Mouse (Mus musculus): ENCODE measurements at regions not wholly inside any gene's neighbourhood (a gene's known extent, or its start where the extent isn't known, plus 50 kb on each side); places are given as distances from the start of the nearest gene placed in this dataset.

DNA sequence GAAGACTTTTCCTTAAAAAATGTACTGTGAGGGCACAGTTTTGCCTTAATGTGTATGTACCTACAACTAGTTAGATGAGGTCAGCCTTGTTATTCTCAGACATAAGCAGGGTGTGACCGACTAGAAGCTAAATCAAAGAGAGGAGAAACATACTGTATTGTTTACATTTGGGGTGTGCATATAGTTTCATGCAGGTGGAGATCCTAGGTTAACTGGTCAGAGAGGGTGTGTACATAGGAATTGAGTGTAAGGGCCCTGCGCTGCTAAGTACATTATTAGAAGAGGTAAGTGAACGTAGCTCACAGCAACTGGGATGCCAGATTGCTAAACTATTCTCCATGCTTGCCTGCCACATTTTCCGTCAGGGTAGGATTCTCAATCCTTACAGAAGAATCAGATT, 180.6 kb upstream of the Arrdc4 start:
- no peaks in the 10 kb centered on the region for H3K9me3 ChIP-seq (replicated peaks)
- no peak overlapping the region for H3K4me2 ChIP-seq (replicated peaks)
- no peaks in the 10 kb centered on the region for H3K27me3 ChIP-seq
- no peak overlapping the region for H3K4me3 ChIP-seq
- H3K9ac ChIP-seq: no peak overlapping the region
- WGBS: 91% methylated on average over 4 of the region's 4 CpGs
- peaks cover 4% of the 10 kb centered on the region for H3K4me1 ChIP-seq
- no peak overlapping the region for H3K27ac ChIP-seq
- H3K36me3 ChIP-seq: no peaks in the 10 kb centered on the region
- no peak for ATAC-seq (ENCODE audit: low FRiP score)

DNA sequence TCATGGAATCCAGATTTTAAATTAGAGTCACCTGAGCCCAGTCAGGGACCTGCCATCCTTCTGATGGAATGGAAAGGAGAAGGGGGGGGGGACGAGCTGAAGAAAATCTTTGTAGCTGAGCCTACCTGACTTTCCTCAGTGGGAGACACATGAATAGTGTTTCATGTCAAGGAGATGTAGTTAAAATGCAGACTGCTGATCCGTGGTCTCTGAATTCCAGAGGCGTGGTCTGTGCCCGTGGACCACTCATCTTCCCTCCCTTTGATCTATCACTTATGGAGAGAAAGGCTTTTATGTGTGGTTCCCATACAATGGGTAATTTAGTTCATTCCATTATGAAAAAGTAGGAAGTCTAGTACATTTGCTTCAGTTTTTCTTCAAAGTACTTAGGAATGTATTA, 176.6 kb upstream of the Arrdc4 start:
- peaks cover 3% of the 10 kb centered on the region for H3K4me1 ChIP-seq
- H3K9me3 ChIP-seq (replicated peaks): no peaks in the 10 kb centered on the region
- no peak overlapping the region for H3K4me2 ChIP-seq (replicated peaks)
- WGBS: 59% methylated on average over 4 of the region's 4 CpGs
- no peaks in the 10 kb centered on the region for H3K36me3 ChIP-seq
- no peak overlapping the region for H3K27ac ChIP-seq
- H3K4me3 ChIP-seq: no peak overlapping the region
- no peaks in the 10 kb centered on the region for H3K27me3 ChIP-seq
- ATAC-seq (ENCODE audit: low FRiP score): no peak
- H3K9ac ChIP-seq: no peak overlapping the region

DNA sequence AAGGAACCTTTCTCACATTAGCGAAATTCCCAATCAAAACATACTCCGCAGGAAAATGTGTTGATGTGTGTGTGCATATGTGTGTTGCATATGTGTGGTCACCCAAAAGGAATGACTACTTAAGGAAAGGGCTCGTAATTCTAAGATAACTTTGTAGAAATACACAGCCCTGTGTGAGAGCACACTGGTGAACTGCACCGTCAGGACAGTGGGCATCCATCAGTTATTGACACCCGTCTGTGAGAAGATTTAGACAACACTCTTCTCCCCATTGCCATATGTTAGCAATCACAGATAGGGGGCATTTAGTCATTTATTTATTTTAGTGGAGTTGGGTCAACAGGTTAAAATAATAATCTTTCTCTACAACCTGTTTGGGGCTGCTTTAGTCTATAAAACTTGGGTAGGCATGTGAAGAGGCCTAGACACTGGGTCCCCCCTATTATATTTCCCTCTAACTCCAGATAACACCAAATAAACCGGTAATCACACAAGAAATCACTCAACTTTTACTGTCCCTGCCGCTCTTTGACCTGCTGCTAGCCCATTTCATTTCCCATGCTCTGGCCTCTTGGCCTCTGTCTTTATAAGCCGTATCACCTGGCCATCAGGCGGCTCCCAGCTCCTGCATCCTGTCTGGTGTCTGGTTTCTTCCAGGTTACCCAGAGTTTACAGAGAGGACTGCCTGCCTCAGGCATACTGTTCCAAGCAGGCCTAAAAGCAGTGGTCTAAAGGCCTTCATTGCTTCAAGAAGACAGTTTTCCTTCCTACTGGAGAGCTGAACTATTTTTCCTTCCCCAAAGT, 169.8 kb upstream of the Arrdc4 start:
- no peak overlapping the region for H3K9ac ChIP-seq
- H3K9me3 ChIP-seq (replicated peaks): no peaks in the 10 kb centered on the region
- no peaks in the 10 kb centered on the region for H3K36me3 ChIP-seq
- no peaks in the 10 kb centered on the region for H3K4me1 ChIP-seq
- no peak overlapping the region for H3K4me3 ChIP-seq
- no peak overlapping the region for H3K4me2 ChIP-seq (replicated peaks)
- H3K27me3 ChIP-seq: no peaks in the 10 kb centered on the region
- WGBS: 68% methylated on average over 9 of the region's 9 CpGs
- no peak overlapping the region for H3K27ac ChIP-seq
- ATAC-seq (ENCODE audit: low FRiP score): no peak

DNA sequence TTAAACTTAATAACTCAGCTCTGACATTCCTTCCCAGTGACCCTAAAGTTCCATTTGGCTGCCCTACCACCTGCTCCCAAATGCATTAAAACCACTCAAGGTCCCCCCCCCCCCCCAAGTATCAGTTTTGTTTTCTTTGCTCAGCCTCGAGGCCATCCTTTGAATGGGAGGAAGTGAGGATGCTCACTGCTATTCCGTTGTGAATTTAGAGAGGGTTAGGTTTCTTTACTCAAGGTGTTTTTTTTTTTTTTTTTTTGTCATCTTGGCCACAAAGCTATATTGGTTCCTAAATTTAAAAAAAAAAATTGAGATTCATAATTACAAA, 168.8 kb upstream of the Arrdc4 start:
- no peaks in the 10 kb centered on the region for H3K27me3 ChIP-seq
- H3K4me3 ChIP-seq: no peak overlapping the region
- 36% methylated on average over 2 of the region's 2 CpGs for WGBS
- ATAC-seq (ENCODE audit: low FRiP score): no peak
- no peaks in the 10 kb centered on the region for H3K9me3 ChIP-seq (replicated peaks)
- no peak overlapping the region for H3K4me2 ChIP-seq (replicated peaks)
- H3K9ac ChIP-seq: no peak overlapping the region
- H3K4me1 ChIP-seq: no peaks in the 10 kb centered on the region
- H3K27ac ChIP-seq: no peak overlapping the region
- H3K36me3 ChIP-seq: no peaks in the 10 kb centered on the region

DNA sequence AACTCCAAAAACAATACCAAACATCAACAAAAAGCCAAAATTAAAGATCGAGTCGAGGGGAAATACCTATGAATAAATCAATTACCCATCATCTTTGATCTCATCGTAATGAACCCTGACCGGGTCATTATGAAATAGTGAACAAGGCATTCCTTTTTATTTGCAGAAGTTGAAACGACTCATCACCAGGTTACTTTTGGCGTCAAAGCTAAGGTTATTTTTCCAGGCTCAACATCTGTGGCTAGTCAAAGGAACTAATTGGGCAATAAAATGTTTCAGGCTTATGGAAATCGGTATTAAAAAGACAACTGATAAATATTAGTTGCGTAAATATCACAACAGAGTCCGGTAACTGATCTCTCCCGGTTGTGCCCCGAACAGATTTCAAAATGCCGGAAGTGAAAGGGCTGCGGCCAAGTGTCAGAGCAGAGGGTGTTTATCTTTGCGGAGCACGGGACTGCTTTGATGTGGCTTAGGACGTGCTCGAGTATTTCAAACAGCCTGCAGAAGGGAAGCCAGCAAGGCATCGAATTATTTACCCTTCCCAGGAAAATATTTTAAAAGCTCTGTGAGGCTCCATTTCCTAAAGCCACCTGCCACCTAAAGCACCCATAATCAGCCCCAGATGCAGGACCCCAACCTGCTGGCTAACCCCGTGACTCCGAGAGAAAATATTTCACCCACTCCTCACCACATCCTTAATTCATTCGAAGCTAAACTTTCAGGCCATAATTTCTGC, 168.3 kb upstream of the Arrdc4 start:
- H3K27me3 ChIP-seq: no peaks in the 10 kb centered on the region
- H3K9ac ChIP-seq: no peak overlapping the region
- H3K4me3 ChIP-seq: no peak overlapping the region
- H3K4me2 ChIP-seq (replicated peaks): 0 out of 2 replicates have a peak overlapping the region, but pooled peaks have one; percentile 13
- no peak for ATAC-seq (ENCODE audit: low FRiP score)
- H3K27ac ChIP-seq: no peak overlapping the region
- no peaks in the 10 kb centered on the region for H3K9me3 ChIP-seq (replicated peaks)
- WGBS: 65% methylated on average over 21 of the region's 21 CpGs
- no peaks in the 10 kb centered on the region for H3K4me1 ChIP-seq
- no peaks in the 10 kb centered on the region for H3K36me3 ChIP-seq

DNA sequence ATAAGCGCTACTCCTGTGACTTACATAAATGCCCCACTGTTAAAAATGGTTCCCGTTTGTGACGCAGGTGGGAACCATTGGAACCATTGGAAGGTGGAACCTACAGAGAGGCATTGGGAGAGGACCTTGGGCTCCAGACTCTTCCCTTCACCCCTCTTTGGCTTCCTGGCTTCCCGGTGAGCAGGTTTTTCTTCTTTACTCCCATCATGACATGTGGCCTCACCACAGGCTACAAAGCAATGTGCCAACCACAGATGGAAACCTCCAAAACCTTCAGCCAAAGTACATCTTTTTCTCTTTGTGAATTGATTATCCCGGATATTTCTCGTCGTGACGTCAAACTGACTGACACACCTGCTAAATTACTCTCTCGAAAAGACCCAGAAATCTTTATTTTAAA, 166.9 kb upstream of the Arrdc4 start:
- Histone ChIP-seq H3K27ac (no peak overlapping the region), H3K4me2 (replicated peaks) (no peak overlapping the region), H3K9ac (no peak overlapping the region), H3K27me3 (no peaks in the 10 kb centered on the region), H3K4me3 (no peak overlapping the region), H3K9me3 (replicated peaks) (no peaks in the 10 kb centered on the region), H3K4me1 (no peaks in the 10 kb centered on the region), H3K36me3 (no peaks in the 10 kb centered on the region)
- ATAC-seq (ENCODE audit: low FRiP score): no peak
- 85% methylated on average over 9 of the region's 9 CpGs for WGBS

DNA sequence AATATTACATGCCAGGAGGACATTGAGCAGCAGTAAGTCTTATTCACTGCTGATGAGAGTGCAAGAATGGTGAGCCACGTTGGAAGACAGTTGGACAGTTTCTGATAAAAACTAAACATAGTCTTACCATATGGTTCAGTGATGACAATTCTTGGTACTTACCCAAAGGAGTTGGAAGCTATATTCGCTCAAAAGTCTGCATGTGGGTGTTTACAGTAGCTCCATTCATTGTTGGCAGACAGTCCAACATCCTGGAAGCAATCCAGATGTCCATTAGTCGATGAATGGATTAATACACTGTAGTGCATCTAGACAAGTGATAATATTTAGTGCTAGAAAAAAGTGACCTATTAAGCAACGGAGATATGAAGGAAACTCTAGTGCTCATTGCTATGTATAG, 165.3 kb upstream of the Arrdc4 start:
- H3K27ac ChIP-seq: no peak overlapping the region
- H3K4me3 ChIP-seq: no peak overlapping the region
- H3K4me1 ChIP-seq: no peaks in the 10 kb centered on the region
- 86% methylated on average over 4 of the region's 4 CpGs for WGBS
- H3K27me3 ChIP-seq: no peaks in the 10 kb centered on the region
- no peaks in the 10 kb centered on the region for H3K36me3 ChIP-seq
- ATAC-seq (ENCODE audit: low FRiP score): no peak
- no peaks in the 10 kb centered on the region for H3K9me3 ChIP-seq (replicated peaks)
- H3K4me2 ChIP-seq (replicated peaks): no peak overlapping the region
- no peak overlapping the region for H3K9ac ChIP-seq

DNA sequence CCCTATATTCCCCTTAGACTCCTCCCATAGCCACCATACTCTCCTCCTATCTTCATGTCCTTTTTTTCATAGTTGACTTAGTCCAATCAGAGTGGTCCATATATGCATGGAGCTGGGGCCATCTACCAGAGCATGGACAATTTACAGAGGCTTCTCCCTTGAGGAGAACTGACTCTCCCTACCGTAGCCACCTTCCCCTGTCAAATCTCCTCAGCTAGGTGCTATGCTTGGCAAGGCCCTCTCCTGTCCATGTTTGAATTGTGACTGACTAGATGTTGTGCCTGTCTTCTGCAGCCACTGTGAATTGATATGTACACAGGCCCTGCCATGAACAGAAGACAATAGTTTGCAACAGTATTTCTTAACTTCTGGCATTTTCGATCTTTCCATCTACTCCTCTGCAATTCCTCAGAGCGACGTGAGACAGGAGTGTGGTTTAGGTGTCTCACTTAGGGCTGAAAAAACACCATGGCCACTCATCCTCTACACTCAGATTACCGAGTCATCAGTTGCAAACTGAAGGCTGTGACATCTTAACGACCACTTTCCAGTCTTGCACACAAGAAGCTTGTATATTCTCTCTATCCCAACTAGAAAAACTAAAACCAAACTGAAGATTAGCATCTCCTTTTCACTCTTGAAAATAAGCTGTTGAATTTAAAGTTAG, 163.1 kb upstream of the Arrdc4 start:
- H3K9me3 ChIP-seq (replicated peaks): no peaks in the 10 kb centered on the region
- H3K36me3 ChIP-seq: no peaks in the 10 kb centered on the region
- WGBS: 85% methylated on average over 6 of the region's 6 CpGs
- H3K27me3 ChIP-seq: no peaks in the 10 kb centered on the region
- ATAC-seq (ENCODE audit: low FRiP score): no peak
- no peak overlapping the region for H3K4me3 ChIP-seq
- 0 out of 2 replicates have a peak, but pooled peaks cover 3% of the 10 kb centered on the region for H3K4me1 ChIP-seq
- H3K27ac ChIP-seq: no peak overlapping the region
- H3K9ac ChIP-seq: no peak overlapping the region
- H3K4me2 ChIP-seq (replicated peaks): no peak overlapping the region

DNA sequence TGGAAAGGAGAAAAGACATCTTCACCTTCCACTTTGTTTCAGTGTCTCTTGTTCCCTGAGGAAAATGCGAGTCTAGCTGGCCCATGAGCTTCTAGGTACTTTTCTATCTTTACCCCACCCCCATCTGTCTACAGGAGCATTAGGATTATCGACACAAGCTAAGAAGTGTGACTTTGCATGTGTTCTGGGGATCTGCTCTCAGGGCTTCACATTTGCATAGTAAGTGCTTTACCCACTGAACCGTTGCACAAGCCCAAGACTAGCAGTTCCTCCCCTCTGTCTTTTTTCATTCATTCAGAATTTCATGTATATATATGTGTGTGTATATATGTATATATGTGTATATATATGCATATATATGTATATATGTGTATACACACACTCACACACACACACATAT, 162.5 kb upstream of the Arrdc4 start:
- Histone ChIP-seq H3K4me3 (no peak overlapping the region), H3K4me2 (replicated peaks) (no peak overlapping the region), H3K27ac (no peak overlapping the region), H3K4me1 (0 out of 2 replicates have a peak, but pooled peaks cover 3% of the 10 kb centered on the region), H3K9ac (no peak overlapping the region), H3K36me3 (no peaks in the 10 kb centered on the region), H3K27me3 (no peaks in the 10 kb centered on the region), H3K9me3 (replicated peaks) (no peaks in the 10 kb centered on the region)
- no peak for ATAC-seq (ENCODE audit: low FRiP score)
- 67% methylated on average over 3 of the region's 3 CpGs for WGBS

DNA sequence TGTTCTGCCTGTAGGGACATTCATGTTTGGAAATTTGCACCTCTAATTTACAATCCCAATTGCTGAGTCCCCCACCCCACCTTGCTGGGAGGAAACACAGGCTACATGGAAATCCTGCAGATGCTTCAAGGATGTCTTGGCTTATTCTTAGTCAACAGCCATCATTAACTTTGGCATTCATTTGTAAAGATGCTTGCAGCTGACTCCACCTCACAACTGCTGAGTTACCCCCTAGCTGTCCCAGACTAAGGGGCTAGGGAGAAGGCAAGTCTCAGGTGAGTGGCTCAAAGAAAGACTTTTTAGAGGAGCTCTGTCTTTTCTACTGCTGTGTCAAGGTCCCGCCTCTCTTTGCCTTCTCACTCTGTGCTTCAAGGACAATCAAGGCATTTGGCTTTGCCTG, 160.7 kb upstream of the Arrdc4 start:
- H3K27me3 ChIP-seq: no peaks in the 10 kb centered on the region; the same call in 1 of the 2 replicates
- H3K36me3 ChIP-seq: no peaks in the 10 kb centered on the region
- no peak for ATAC-seq (ENCODE audit: low FRiP score)
- 0 out of 2 replicates have a peak, but pooled peaks cover 3% of the 10 kb centered on the region for H3K4me1 ChIP-seq
- no peak overlapping the region for H3K4me3 ChIP-seq
- H3K9me3 ChIP-seq (replicated peaks): no peaks in the 10 kb centered on the region
- no peak overlapping the region for H3K4me2 ChIP-seq (replicated peaks)
- 100% methylated on average over 1 of the region's 1 CpGs for WGBS
- no peak overlapping the region for H3K9ac ChIP-seq
- H3K27ac ChIP-seq: no peak overlapping the region

DNA sequence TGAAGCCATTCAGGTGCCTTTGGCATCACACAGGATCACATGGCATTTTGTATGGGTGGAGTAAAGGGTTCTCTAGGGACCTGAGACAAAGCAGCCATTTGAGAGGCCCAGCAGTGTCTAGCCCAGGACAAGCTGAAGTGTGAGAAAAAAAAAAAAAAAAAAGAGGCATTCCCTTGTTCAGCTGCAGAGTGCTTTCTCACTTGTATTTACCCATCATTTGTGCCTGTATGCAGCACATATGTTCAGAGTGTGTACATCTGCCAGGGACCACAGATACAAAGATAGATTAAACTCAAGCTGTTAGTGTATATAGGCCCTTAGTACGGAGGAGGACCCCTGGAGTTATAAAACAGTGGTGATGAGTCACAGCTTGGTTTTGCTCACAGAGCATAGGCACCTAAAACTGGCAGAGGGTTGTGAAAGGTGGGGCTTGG, 159.4 kb upstream of the Arrdc4 start:
- Histone ChIP-seq H3K4me3 (no peak overlapping the region), H3K4me2 (replicated peaks) (no peak overlapping the region), H3K27me3 (no peaks in the 10 kb centered on the region; the same call in 1 of the 2 replicates), H3K36me3 (no peaks in the 10 kb centered on the region), H3K9ac (no peak overlapping the region), H3K4me1 (0 out of 2 replicates have a peak, but pooled peaks cover 3% of the 10 kb centered on the region), H3K9me3 (replicated peaks) (no peaks in the 10 kb centered on the region), H3K27ac (peak overlapping the region; percentile 23; the same call in 1 of the 2 replicates)
- peak; percentile 71 for ATAC-seq (ENCODE audit: low FRiP score)
- WGBS: 50% methylated on average over 1 of the region's 1 CpGs

DNA sequence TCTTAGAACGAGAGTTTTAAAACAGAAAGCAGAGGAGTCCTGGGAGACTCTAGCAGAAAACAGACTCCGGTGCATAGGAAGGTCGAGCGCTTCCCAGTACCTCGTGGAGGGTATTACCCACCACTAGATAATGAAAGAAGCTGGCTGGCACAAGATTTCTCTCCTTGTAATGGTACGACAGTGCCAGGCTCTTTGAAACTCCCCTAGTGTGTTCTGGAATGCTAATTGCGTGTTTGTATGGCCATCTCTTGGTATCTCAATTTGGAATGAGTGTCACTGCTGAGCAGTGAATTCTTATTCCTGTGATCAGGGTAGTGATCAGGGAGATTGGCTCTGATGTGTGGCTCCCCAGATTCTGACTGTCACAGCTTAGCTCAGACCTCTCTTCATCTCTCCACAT, 158.8 kb upstream of the Arrdc4 start:
- no peak overlapping the region for H3K4me3 ChIP-seq
- no peak overlapping the region for H3K27ac ChIP-seq

More for the DNA sequence above, 158.8 kb upstream of the Arrdc4 start:
- H3K9me3 ChIP-seq (replicated peaks): no peaks in the 10 kb centered on the region
- WGBS: 84% methylated on average over 7 of the region's 7 CpGs
- no peaks in the 10 kb centered on the region; the same call in 1 of the 2 replicates for H3K27me3 ChIP-seq
- no peak overlapping the region for H3K4me2 ChIP-seq (replicated peaks)
- H3K36me3 ChIP-seq: no peaks in the 10 kb centered on the region
- H3K9ac ChIP-seq: no peak overlapping the region
- ATAC-seq (ENCODE audit: low FRiP score): peak; percentile 33; the same call in 1 of the 2 replicates
- 0 out of 2 replicates have a peak, but pooled peaks cover 3% of the 10 kb centered on the region for H3K4me1 ChIP-seq
